Mouse (Mus musculus) embryonic facial prominence, embryonic 14.5 days (tissue): ENCODE results near the gene Olfr1537. TPM values are rescaled to one million over a fixed set of nuclear protein-coding genes. Genes with fewer than 3 reads are reported as not detected.

ENCODE experiments used
- ATAC-seq: fragments of 200-750 bp; cut with Nextera tagmentation; 2 replicates; pipeline ENCODE4 v1.8.0; 2017; ENCODE audit warnings: low read depth, moderate number of reproducible peaks, moderate TSS enrichment
- DNase-seq: peaks from one replicate; pipeline ENCODE4 v3.0.0-alpha.2; 2015; ENCODE audit warnings: low spot score
- H3K27ac ChIP-seq: fragments of 300-500 bp; sonication (generic); replicated peaks from 2 replicates; pipeline ENCODE4 v1.5.1; 2014; ENCODE audit warnings: low read depth, mild to moderate bottlenecking, low read length, moderate library complexity
- H3K27me3 ChIP-seq: fragments of 300-500 bp; sonication (generic); replicated peaks from 2 replicates; pipeline ENCODE4 v1.6.1; 2014; ENCODE audit warnings: low read length; ENCODE audit not compliant: control insufficient read depth, insufficient read depth
- H3K36me3 ChIP-seq: fragments of 300-500 bp; sonication (generic); 2 replicates; pipeline ENCODE4 v1.6.1; 2014; ENCODE audit warnings: low read length, mixed read lengths; ENCODE audit not compliant: control insufficient read depth, insufficient read depth
- H3K4me1 ChIP-seq: fragments of 300-500 bp; sonication (generic); 2 replicates; pipeline ENCODE4 v1.6.1; 2014; ENCODE audit warnings: antibody characterized with exemption, low read length; ENCODE audit not compliant: control insufficient read depth, insufficient read depth
- H3K4me2 ChIP-seq: fragments of 300-500 bp; sonication (generic); 2 replicates; pipeline ENCODE4 v1.6.1; 2014; ENCODE audit warnings: low read depth, mild to moderate bottlenecking, low read length, moderate library complexity, mixed read lengths
- H3K4me3 ChIP-seq: fragments of 300-500 bp; sonication (generic); 2 replicates; pipeline ENCODE4 v1.5.1; 2014; ENCODE audit warnings: low read depth, mild to moderate bottlenecking, low read length
- H3K9ac ChIP-seq: fragments of 300-500 bp; sonication (generic); 2 replicates; pipeline ENCODE4 v1.6.1; 2014; ENCODE audit warnings: low read depth, mild to moderate bottlenecking, low read length, moderate library complexity, mixed read lengths
- H3K9me3 ChIP-seq: fragments of 300-500 bp; sonication (generic); 2 replicates; pipeline ENCODE4 v1.6.1; 2016; ENCODE audit warnings: low read length; ENCODE audit not compliant: control insufficient read depth
- WGBS: fragments of 180-500 bp; shearing (Covaris S2); extraction: QIAGEN DNeasy Blood & Tissue Kit; methylation state at CpG from one replicate; pipeline ENCODE4 v1.1.7; 2014; 5-methylcytosine and 5-hydroxymethylcytosine counted together
- polyA plus RNA-seq: library from polyadenylated mRNA; unstranded; fragments of >200 nt; fragmentation: Nextera tagmentation; extraction: Ambion mirVana; gene quantifications from 2 replicates; pipeline ENCODE4 v1.2.1, GENCODE M21; 2014

The Olfr1537 gene
- 0.08 and 0.13 TPM in 2 replicates for polyA plus RNA-seq

- Histone ChIP-seq H3K27ac (no peak within 1 kb of the TSS), H3K36me3 (no peaks in the 10 kb centered on the region), H3K4me3 (no peak within 1 kb of the TSS), H3K4me2 (no peak within 1 kb of the TSS), H3K27me3 (no peaks in the 10 kb centered on the region), H3K9ac (no peak within 1 kb of the TSS), H3K9me3 (no peaks in the 10 kb centered on the region), H3K4me1 (no peaks in the 10 kb centered on the region)
- WGBS: 75% methylated on average over 1 of the region's 1 CpGs
- no peak for DNase-seq
- no peak for ATAC-seq
Measured at GRCm38 (mm10) chr9:39249894-39250293, at the start of gene Olfr1537. Olfr1537 (minus strand) TSS chr9:39249994.

GRCm38 (mm10) chr9:39287136-39287535 is 37.3 kb upstream of the Olfr1537 start:
- WGBS: 78% methylated on average over 2 of the region's 2 CpGs
- H3K4me1 ChIP-seq: no peaks in the 10 kb centered on the region
- ATAC-seq (no peak), DNase-seq (no peak)
- H3K27me3 ChIP-seq: no peaks in the 10 kb centered on the region
- no peak overlapping the region for H3K27ac ChIP-seq
- no peak overlapping the region for H3K9ac ChIP-seq
- no peak overlapping the region for H3K4me2 ChIP-seq
- no peak overlapping the region for H3K4me3 ChIP-seq
- H3K36me3 ChIP-seq: no peaks in the 10 kb centered on the region
- no peaks in the 10 kb centered on the region for H3K9me3 ChIP-seq

GRCm38 (mm10) chr9:39276718-39277117 is 26.9 kb upstream of the Olfr1537 start, which contains the start of gene Olfr945:
Olfr945 (minus strand) TSS chr9:39276818.
- ATAC-seq (no peak), DNase-seq (no peak)
- Histone ChIP-seq H3K27me3 (no peaks in the 10 kb centered on the region), H3K4me3 (no peak within 1 kb of the TSS), H3K9ac (no peak within 1 kb of the TSS), H3K27ac (no peak within 1 kb of the TSS), H3K36me3 (no peaks in the 10 kb centered on the region), H3K4me1 (no peaks in the 10 kb centered on the region), H3K4me2 (no peak within 1 kb of the TSS), H3K9me3 (no peaks in the 10 kb centered on the region)
- WGBS: 90% methylated on average over 3 of the region's 3 CpGs

- H3K9ac ChIP-seq: no peak within 1 kb of the TSS
- no peaks in the 10 kb centered on the region for H3K4me1 ChIP-seq
- H3K27me3 ChIP-seq: no peaks in the 10 kb centered on the region
- no peak within 1 kb of the TSS for H3K4me2 ChIP-seq
- H3K36me3 ChIP-seq: no peaks in the 10 kb centered on the region
- H3K4me3 ChIP-seq: no peak within 1 kb of the TSS
- ATAC-seq: no peak
- H3K9me3 ChIP-seq: no peaks in the 10 kb centered on the region
- DNase-seq: no peak
- no peak within 1 kb of the TSS for H3K27ac ChIP-seq
Measured at GRCm38 (mm10) chr9:39201620-39202019, 48.2 kb downstream of the Olfr1537 start, which contains the start of gene Olfr944. Olfr944 (plus strand) TSS chr9:39201920.

Other genes starting within 250 kb of the Olfr1537 start
- 0.20 TPM in 1 of 2 replicates, not detected in the other for gene Olfr146, start 226.6 kb downstream of the Olfr1537 start, polyA plus RNA-seq
- not detected in 2 replicates for gene Olfr937, start 185.0 kb downstream of the Olfr1537 start, polyA plus RNA-seq
- gene Olfr938, start 171.1 kb downstream of the Olfr1537 start, polyA plus RNA-seq: not detected in 2 replicates
- gene Olfr27, start 121.9 kb downstream of the Olfr1537 start, polyA plus RNA-seq: not detected in 2 replicates
- not detected in 2 replicates for gene Olfr943, start 83.7 kb downstream of the Olfr1537 start, polyA plus RNA-seq
- gene Olfr944, start 48.1 kb downstream of the Olfr1537 start, polyA plus RNA-seq: 0.13 TPM in 1 of 2 replicates, not detected in the other
- not detected in 2 replicates for gene Olfr945, start 26.8 kb upstream of the Olfr1537 start, polyA plus RNA-seq
- not detected in 2 replicates for gene Olfr948, start 76.1 kb upstream of the Olfr1537 start, polyA plus RNA-seq
- 0.17 TPM in 1 of 2 replicates, not detected in the other for gene Olfr951, start 137.4 kb upstream of the Olfr1537 start, polyA plus RNA-seq
- gene Olfr952, start 177.2 kb upstream of the Olfr1537 start, polyA plus RNA-seq: not detected in 2 replicates
- gene Olfr954, start 206.7 kb upstream of the Olfr1537 start, polyA plus RNA-seq: not detected in 2 replicates
- gene Olfr955, start 221.9 kb upstream of the Olfr1537 start, polyA plus RNA-seq: 0.18 TPM in 1 of 2 replicates, not detected in the other
- gene Olfr44, start 244.0 kb upstream of the Olfr1537 start, polyA plus RNA-seq: not detected in 2 replicates